Mouse (Mus musculus) splenic B cell, adult 2 months (primary cell): ENCODE data around the gene Zfp740.

Experiments used
- DNase-seq: peaks from one replicate; pipeline ENCODE4 v3.0.0-alpha.2; 2011; ENCODE audit warnings: low read depth, low spot score
- H3K27me3 ChIP-seq: 2 replicates; pipeline ENCODE4 v1.6.1; 2012; ENCODE audit warnings: mild to moderate bottlenecking, low read length, moderate library complexity, mixed read lengths; ENCODE audit not compliant: control insufficient read depth, poor library complexity, insufficient read depth, severe bottlenecking
- H3K36me3 ChIP-seq: 2 replicates; pipeline ENCODE4 v1.6.1; 2012; ENCODE audit warnings: mild to moderate bottlenecking, low read length, moderate library complexity, mixed read lengths; ENCODE audit not compliant: control insufficient read depth, poor library complexity, insufficient read depth, severe bottlenecking

Gene Zfp740

GRCm38 (mm10) chr15:102245891-102246741 is 43.1 kb downstream of the Zfp740 start:
- peak; percentile 50 for DNase-seq
- peaks cover 3% of the 10 kb centered on the region for H3K27me3 ChIP-seq
- no peaks in the 10 kb centered on the region for H3K36me3 ChIP-seq

GRCm38 (mm10) chr15:102246866-102247251 is 43.8 kb downstream of the Zfp740 start:
- peaks cover 3% of the 10 kb centered on the region for H3K27me3 ChIP-seq
- no peak for DNase-seq
- H3K36me3 ChIP-seq: no peaks in the 10 kb centered on the region

GRCm38 (mm10) chr15:102247252-102248130 is 44.4 kb downstream of the Zfp740 start:
- Histone ChIP-seq H3K27me3 (peaks cover 3% of the 10 kb centered on the region), H3K36me3 (no peaks in the 10 kb centered on the region)
- DNase-seq: no peak

- no peak for DNase-seq
- H3K27me3 ChIP-seq: peaks cover 1% of the 10 kb centered on the region; the same call in 1 of the 2 replicates
- no peaks in the 10 kb centered on the region for H3K36me3 ChIP-seq
Observed at GRCm38 (mm10) chr15:102248131-102248811, 45.2 kb downstream of the Zfp740 start.

- Histone ChIP-seq H3K36me3 (no peaks in the 10 kb centered on the region), H3K27me3 (peaks cover 1% of the 10 kb centered on the region; the same call in 1 of the 2 replicates)
- no peak for DNase-seq
Observed at GRCm38 (mm10) chr15:102248812-102249191, 45.8 kb downstream of the Zfp740 start.

GRCm38 (mm10) chr15:102249251-102249691 is 46.2 kb downstream of the Zfp740 start:
- Histone ChIP-seq H3K36me3 (no peaks in the 10 kb centered on the region), H3K27me3 (peaks cover 1% of the 10 kb centered on the region; the same call in 1 of the 2 replicates)
- no peak for DNase-seq

GRCm38 (mm10) chr15:102249967-102250366 is 46.9 kb downstream of the Zfp740 start:
- Histone ChIP-seq H3K36me3 (no peaks in the 10 kb centered on the region), H3K27me3 (no peaks in the 10 kb centered on the region)
- no peak for DNase-seq

- Histone ChIP-seq H3K27me3 (no peaks in the 10 kb centered on the region), H3K36me3 (no peaks in the 10 kb centered on the region)
- DNase-seq: no peak
Observed at GRCm38 (mm10) chr15:102250521-102250920, 47.5 kb downstream of the Zfp740 start.

GRCm38 (mm10) chr15:102255547-102256255 is 52.7 kb downstream of the Zfp740 start:
- no peak for DNase-seq
- H3K27me3 ChIP-seq: peaks cover 2% of the 10 kb centered on the region; the same call in 1 of the 2 replicates
- no peaks in the 10 kb centered on the region for H3K36me3 ChIP-seq

GRCm38 (mm10) chr15:102256431-102257201 is 53.6 kb downstream of the Zfp740 start:
- Histone ChIP-seq H3K36me3 (no peaks in the 10 kb centered on the region), H3K27me3 (peaks cover 2% of the 10 kb centered on the region; the same call in 1 of the 2 replicates)
- no peak for DNase-seq

GRCm38 (mm10) chr15:102257202-102258075 is 54.4 kb downstream of the Zfp740 start, which contains the start of gene Rarg:
TSS of gene Rarg (minus strand) at chr15:102257517.
- no peaks in the 10 kb centered on the region for H3K36me3 ChIP-seq
- DNase-seq: no peak
- peaks cover 2% of the 10 kb centered on the region; the same call in 1 of the 2 replicates for H3K27me3 ChIP-seq

- Histone ChIP-seq H3K27me3 (peaks cover 2% of the 10 kb centered on the region; the same call in 1 of the 2 replicates), H3K36me3 (no peaks in the 10 kb centered on the region)
- no peak for DNase-seq
Observed at GRCm38 (mm10) chr15:102258076-102258470, 55.0 kb downstream of the Zfp740 start.
